Mouse (Mus musculus) limb, embryonic 15.5 days (tissue): ENCODE data around the gene Cuedc2. TPM values are rescaled to one million over a fixed set of nuclear protein-coding genes. Genes with fewer than 3 reads are reported as not detected.

Experiments used
- ATAC-seq: fragments of 200-750 bp; cut with Nextera tagmentation; 2 replicates; pipeline ENCODE4 v1.8.0; 2017; ENCODE audit warnings: low read depth, moderate TSS enrichment; ENCODE audit not compliant: insufficient number of reproducible peaks, low FRiP score, low TSS enrichment
- H3K27ac ChIP-seq: fragments of 300-500 bp; sonication (generic); 2 replicates; pipeline ENCODE4 v1.5.1; 2015; ENCODE audit warnings: moderate library complexity, mild to moderate bottlenecking, inconsistent platforms
- H3K27me3 ChIP-seq: fragments of 300-500 bp; sonication (generic); 2 replicates; pipeline ENCODE4 v1.6.1; 2015; ENCODE audit warnings: inconsistent platforms
- H3K36me3 ChIP-seq: fragments of 300-500 bp; sonication (generic); 2 replicates; pipeline ENCODE4 v1.6.1; 2015; ENCODE audit warnings: inconsistent platforms
- H3K4me1 ChIP-seq: fragments of 300-500 bp; sonication (generic); 2 replicates; pipeline ENCODE4 v1.6.1; 2015; ENCODE audit warnings: inconsistent platforms
- H3K4me2 ChIP-seq: fragments of 300-500 bp; sonication (generic); 2 replicates; pipeline ENCODE4 v1.6.1; 2015; ENCODE audit warnings: mild to moderate bottlenecking, inconsistent platforms
- H3K4me3 ChIP-seq: fragments of 300-500 bp; sonication (generic); 2 replicates; pipeline ENCODE4 v1.5.1; 2015; ENCODE audit warnings: mild to moderate bottlenecking, inconsistent platforms
- H3K9ac ChIP-seq: fragments of 300-500 bp; sonication (generic); 2 replicates; pipeline ENCODE4 v1.6.1; 2015; ENCODE audit warnings: inconsistent platforms
- H3K9me3 ChIP-seq: fragments of 300-500 bp; sonication (generic); 2 replicates; pipeline ENCODE4 v1.6.1; 2016; ENCODE audit warnings: inconsistent platforms
- WGBS: fragments of 180-500 bp; shearing (Covaris S2); methylation state at CpG from one replicate; pipeline ENCODE4 v1.1.7; 2015; 5-methylcytosine and 5-hydroxymethylcytosine counted together
- polyA plus RNA-seq: library from polyadenylated mRNA; unstranded; fragments of >200 nt; fragmentation: Nextera tagmentation; extraction: Ambion mirVana; gene quantifications from 2 replicates; pipeline ENCODE4 v1.2.1, GENCODE M21; 2015

Gene Cuedc2
- polyA plus RNA-seq, 1 experiment from 2014 or later: 150 TPM

- H3K27me3 ChIP-seq: peaks cover 70% of the 10 kb centered on the region
- H3K4me2 ChIP-seq: no peak overlapping the region
- ATAC-seq: no peak
- no peak overlapping the region for H3K4me3 ChIP-seq
- H3K27ac ChIP-seq: no peak overlapping the region
- peaks cover 46% of the 10 kb centered on the region for H3K4me1 ChIP-seq
- peaks cover 12% of the 10 kb centered on the region for H3K36me3 ChIP-seq
- H3K9ac ChIP-seq: no peak overlapping the region
- no peaks in the 10 kb centered on the region for H3K9me3 ChIP-seq
- WGBS: 6% methylated on average over 29 of the region's 29 CpGs
Measured at GRCm38 (mm10) chr19:46326019-46326755, 12.3 kb downstream of the Cuedc2 start.

- ATAC-seq: no peak
- H3K4me3 ChIP-seq: no peak overlapping the region
Measured at GRCm38 (mm10) chr19:46324918-46325317, 13.6 kb downstream of the Cuedc2 start.

GRCm38 (mm10) chr19:46324366-46324765 is 14.1 kb downstream of the Cuedc2 start:
- H3K27ac ChIP-seq: no peak overlapping the region
- ATAC-seq: no peak
- no peak overlapping the region for H3K4me3 ChIP-seq
- H3K27me3 ChIP-seq: peaks cover 85% of the 10 kb centered on the region
- 59% methylated on average over 11 of the region's 11 CpGs for WGBS
- H3K4me2 ChIP-seq: no peak overlapping the region
- no peaks in the 10 kb centered on the region for H3K36me3 ChIP-seq
- H3K9me3 ChIP-seq: no peaks in the 10 kb centered on the region
- H3K9ac ChIP-seq: no peak overlapping the region
- peaks cover 38% of the 10 kb centered on the region for H3K4me1 ChIP-seq

More at GRCm38 (mm10) chr19:46324918-46325317, 13.6 kb downstream of the Cuedc2 start:
- H3K9ac ChIP-seq: no peak overlapping the region
- WGBS: 61% methylated on average over 5 of the region's 5 CpGs
- no peaks in the 10 kb centered on the region for H3K9me3 ChIP-seq
- H3K36me3 ChIP-seq: no peaks in the 10 kb centered on the region
- peaks cover 42% of the 10 kb centered on the region for H3K4me1 ChIP-seq
- H3K4me2 ChIP-seq: no peak overlapping the region
- H3K27ac ChIP-seq: no peak overlapping the region
- H3K27me3 ChIP-seq: peaks cover 79% of the 10 kb centered on the region

- H3K4me1 ChIP-seq: peaks cover 39% of the 10 kb centered on the region
- no peak overlapping the region for H3K9ac ChIP-seq
- H3K27me3 ChIP-seq: peaks cover 91% of the 10 kb centered on the region
- no peaks in the 10 kb centered on the region for H3K36me3 ChIP-seq
- no peaks in the 10 kb centered on the region for H3K9me3 ChIP-seq
- no peak overlapping the region for H3K27ac ChIP-seq
- no peak for ATAC-seq
- no peak overlapping the region for H3K4me3 ChIP-seq
- 62% methylated on average over 5 of the region's 5 CpGs for WGBS
- H3K4me2 ChIP-seq: no peak overlapping the region
Measured at GRCm38 (mm10) chr19:46323716-46324115, 14.8 kb downstream of the Cuedc2 start.

GRCm38 (mm10) chr19:46322996-46323572 is 15.4 kb downstream of the Cuedc2 start:
- H3K4me1 ChIP-seq: peaks cover 44% of the 10 kb centered on the region
- no peaks in the 10 kb centered on the region for H3K36me3 ChIP-seq
- H3K9me3 ChIP-seq: no peaks in the 10 kb centered on the region
- no peak overlapping the region for H3K4me2 ChIP-seq
- H3K27ac ChIP-seq: no peak overlapping the region
- H3K27me3 ChIP-seq: peaks cover 97% of the 10 kb centered on the region
- no peak for ATAC-seq
- WGBS: 69% methylated on average over 13 of the region's 13 CpGs
- H3K9ac ChIP-seq: no peak overlapping the region
- H3K4me3 ChIP-seq: no peak overlapping the region

GRCm38 (mm10) chr19:46322144-46322995 is 16.1 kb downstream of the Cuedc2 start:
- Histone ChIP-seq H3K27ac (no peak overlapping the region), H3K4me3 (no peak overlapping the region), H3K9me3 (no peaks in the 10 kb centered on the region), H3K27me3 (peaks cover 100% of the 10 kb centered on the region), H3K4me2 (no peak overlapping the region), H3K36me3 (no peaks in the 10 kb centered on the region), H3K4me1 (peaks cover 45% of the 10 kb centered on the region), H3K9ac (no peak overlapping the region)
- ATAC-seq: no peak
- 53% methylated on average over 11 of the region's 11 CpGs for WGBS

GRCm38 (mm10) chr19:46321101-46321943 is 17.2 kb downstream of the Cuedc2 start:
- Histone ChIP-seq H3K9me3 (no peaks in the 10 kb centered on the region), H3K36me3 (no peaks in the 10 kb centered on the region), H3K4me3 (no peak overlapping the region), H3K4me2 (no peak overlapping the region), H3K27ac (no peak overlapping the region), H3K27me3 (peaks cover 100% of the 10 kb centered on the region), H3K9ac (no peak overlapping the region), H3K4me1 (peaks cover 44% of the 10 kb centered on the region)
- 27% methylated on average over 6 of the region's 6 CpGs for WGBS
- ATAC-seq: no peak

- WGBS: 78% methylated on average over 8 of the region's 8 CpGs
- no peak overlapping the region for H3K4me3 ChIP-seq
- no peak overlapping the region for H3K9ac ChIP-seq
- H3K9me3 ChIP-seq: no peaks in the 10 kb centered on the region
- no peak overlapping the region for H3K4me2 ChIP-seq
- peaks cover 44% of the 10 kb centered on the region for H3K4me1 ChIP-seq
- H3K27me3 ChIP-seq: peaks cover 100% of the 10 kb centered on the region
- ATAC-seq: no peak
- no peak overlapping the region for H3K27ac ChIP-seq
- no peaks in the 10 kb centered on the region for H3K36me3 ChIP-seq
Measured at GRCm38 (mm10) chr19:46320076-46320785, 18.3 kb downstream of the Cuedc2 start.

GRCm38 (mm10) chr19:46318586-46319378 is 19.7 kb downstream of the Cuedc2 start:
- ATAC-seq: no peak
- peaks cover 56% of the 10 kb centered on the region for H3K4me1 ChIP-seq

GRCm38 (mm10) chr19:46318031-46318471 is 20.5 kb downstream of the Cuedc2 start:
- ATAC-seq: no peak
- H3K4me1 ChIP-seq: peaks cover 56% of the 10 kb centered on the region
- no peaks in the 10 kb centered on the region for H3K9me3 ChIP-seq
- peaks cover 100% of the 10 kb centered on the region for H3K27me3 ChIP-seq
- peak overlapping the region; percentile 84 for H3K4me2 ChIP-seq
- WGBS: 1% methylated on average over 27 of the region's 42 CpGs
- H3K9ac ChIP-seq: peak overlapping the region; percentile 21; the same call in 1 of the 2 replicates
- H3K27ac ChIP-seq: no peak overlapping the region
- peak overlapping the region; percentile 51 for H3K4me3 ChIP-seq
- no peaks in the 10 kb centered on the region for H3K36me3 ChIP-seq

More at GRCm38 (mm10) chr19:46318586-46319378, 19.7 kb downstream of the Cuedc2 start:
- Histone ChIP-seq H3K4me3 (peak overlapping the region; percentile 15), H3K9ac (no peak overlapping the region), H3K4me2 (peak overlapping the region; percentile 34), H3K36me3 (no peaks in the 10 kb centered on the region), H3K27ac (no peak overlapping the region), H3K9me3 (no peaks in the 10 kb centered on the region), H3K27me3 (peaks cover 100% of the 10 kb centered on the region)
- 11% methylated on average over 16 of the region's 16 CpGs for WGBS
